Mouse (Mus musculus): ENCODE results near the gene Tiam1.

DNA sequence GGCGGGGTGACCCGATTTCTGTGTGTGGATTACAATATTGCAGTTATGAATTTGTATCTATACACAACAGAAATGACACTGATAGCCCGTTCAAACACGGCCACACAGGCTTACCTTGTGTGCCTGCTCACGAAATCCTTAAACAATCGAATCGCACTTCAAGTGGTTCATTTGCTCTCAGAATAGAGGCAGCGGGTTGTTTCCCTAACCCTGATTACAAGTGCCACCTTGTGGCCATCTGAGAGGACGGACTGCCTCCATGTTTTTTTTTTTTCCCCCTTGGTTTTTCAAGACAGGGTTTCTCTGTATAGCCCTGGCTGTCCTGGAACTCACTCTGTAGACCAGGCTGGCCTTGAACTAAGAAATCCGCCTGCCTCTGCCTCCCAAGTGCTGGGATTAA is 312.4 kb downstream of the Tiam1 start:
- TF ChIP-seq CTCF (IDR thresholded peaks at IDR 0.05; ENCODE audit: extremely low read depth, insufficient read length, insufficient replicate concordance, low read depth, low read length) (0 out of 2 replicates have a peak, but pooled peaks have one; percentile 19), POLR2A (IDR thresholded peaks at IDR 0.05; ENCODE audit: low read depth, low read length) (no peak)

Data from small intestine, adult 2 months (tissue).